Mouse (Mus musculus): ENCODE data around the gene Rhot1.

DNA sequence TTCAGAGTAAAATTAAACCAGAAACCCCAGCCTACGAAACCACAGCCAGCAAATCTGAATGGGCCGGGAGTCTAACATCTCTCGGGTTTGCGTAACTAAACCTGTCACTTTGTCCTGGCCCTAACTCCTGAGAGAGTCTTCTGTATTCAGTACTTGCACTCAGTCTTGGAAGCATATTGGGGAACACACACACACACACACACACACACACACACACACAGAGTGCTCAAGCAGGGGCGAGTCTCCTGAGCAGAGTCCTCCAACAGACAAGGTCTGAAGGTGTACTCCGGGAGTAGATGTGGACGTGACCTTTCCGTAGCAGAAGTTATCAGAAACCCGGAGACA is 93.2 kb downstream of the Rhot1 start:
- no peak for TF ChIP-seq POLR2A (IDR thresholded peaks at IDR 0.05; ENCODE audit: control insufficient read depth, low read depth, low read length)
- no peak for TF ChIP-seq CTCF (IDR thresholded peaks at IDR 0.05; ENCODE audit: control insufficient read depth, insufficient read depth, insufficient replicate concordance, low read depth, low read length)
